Mouse (Mus musculus) CH12.LX (cell line): ENCODE measurements around the gene Ccdc130. TPM values are rescaled to one million over a fixed set of nuclear protein-coding genes. Genes with fewer than 3 reads are reported as not detected.

Source experiments
- DNase-seq: peaks from one replicate; pipeline ENCODE4 v3.0.0-alpha.2; 2013; ENCODE audit errors: extremely low read depth
- H3K27ac ChIP-seq: 2 replicates; pipeline ENCODE4 v1.5.1; 2012; ENCODE audit warnings: low read depth, mild to moderate bottlenecking, control low read depth, moderate library complexity; ENCODE audit not compliant: insufficient read depth
- H3K27me3 ChIP-seq: replicated peaks from 2 replicates; pipeline ENCODE3; 2012; ENCODE audit warnings: inconsistent platforms
- H3K36me3 ChIP-seq, 2 experiments: replicated peaks in 1 of 2; 2 replicates each; pipeline versions ENCODE3 to v1.6.1; 2012; ENCODE audit warnings: inconsistent platforms in 1 of 2, low read length in 1 of 2, mild to moderate bottlenecking in 1 of 2, mixed read lengths in 1 of 2, moderate library complexity in 1 of 2; ENCODE audit not compliant: control insufficient read depth in 1 of 2, insufficient read depth in 1 of 2
- H3K4me1 ChIP-seq, 2 experiments: 2 replicates each; pipeline ENCODE4 v1.6.1; 2012; ENCODE audit warnings: inconsistent platforms in 1 of 2, moderate library complexity in 1 of 2; ENCODE audit not compliant: insufficient read depth in 2 of 2, control insufficient read depth in 1 of 2
- H3K4me2 ChIP-seq: 2 replicates; pipeline ENCODE4 v1.6.1; 2012; ENCODE audit warnings: low read depth, mild to moderate bottlenecking, control low read depth; ENCODE audit not compliant: poor library complexity, insufficient read depth, severe bottlenecking
- H3K4me3 ChIP-seq, 3 experiments: fragments of 150-350 bp in 1 of 3; sonication (generic) in 1 of 3; replicated peaks in 1 of 3; 2 replicates each; pipeline versions ENCODE3 to v1.5.1; 2011 to 2012; ENCODE audit warnings: low read depth in 2 of 3, low read length in 2 of 3, mild to moderate bottlenecking in 2 of 3, moderate library complexity in 2 of 3, control low read depth in 1 of 3, improper control_type of control experiment in 1 of 3, inconsistent platforms in 1 of 3, mixed read lengths in 1 of 3; ENCODE audit not compliant: poor library complexity in 1 of 3
- H3K79me2 ChIP-seq: replicated peaks from 2 replicates; pipeline ENCODE4 v1.6.1; 2012; ENCODE audit warnings: mild to moderate bottlenecking, moderate library complexity; ENCODE audit not compliant: control insufficient read depth, poor library complexity, insufficient read depth, severe bottlenecking; ENCODE audit errors: extremely low read depth
- H3K9ac ChIP-seq: 2 replicates; pipeline ENCODE4 v1.6.1; 2012; ENCODE audit warnings: low read depth, mild to moderate bottlenecking, control low read depth, moderate library complexity; ENCODE audit not compliant: insufficient read depth
- H3K9me3 ChIP-seq: replicated peaks from 2 replicates; pipeline ENCODE3; 2012; ENCODE audit warnings: low read length, inconsistent platforms, mixed read lengths
- BHLHE40 ChIP-seq: IDR thresholded peaks from 2 replicates; pipeline ENCODE4 v1.6.1; 2011; ENCODE audit warnings: mild to moderate bottlenecking, low read depth, low read length, improper control_type of control experiment
- CHD2 ChIP-seq: IDR thresholded peaks from 2 replicates; pipeline ENCODE4 v1.6.1; 2011; ENCODE audit warnings: low read length, improper control_type of control experiment
- ELF1 ChIP-seq: IDR thresholded peaks from 2 replicates; pipeline ENCODE4 v1.6.1; 2014; ENCODE audit warnings: low read depth, mild to moderate bottlenecking, inconsistent platforms, low read length, improper control_type of control experiment
- EP300 ChIP-seq: IDR thresholded peaks from 2 replicates; pipeline ENCODE4 v1.6.1; 2011; ENCODE audit warnings: low read length, improper control_type of control experiment
- GABPA ChIP-seq: IDR thresholded peaks from 2 replicates; pipeline ENCODE4 v1.6.1; 2012; ENCODE audit warnings: low read depth, low read length, improper control_type of control experiment, inconsistent platforms; ENCODE audit not compliant: insufficient replicate concordance
- HCFC1 ChIP-seq: IDR thresholded peaks from 2 replicates; pipeline ENCODE4 v1.6.1; 2012; ENCODE audit warnings: low read depth, mild to moderate bottlenecking, inconsistent platforms, low read length, improper control_type of control experiment
- IRF4 ChIP-seq: IDR thresholded peaks from 2 replicates; pipeline ENCODE4 v1.6.1; 2014; ENCODE audit warnings: low read depth, mild to moderate bottlenecking, inconsistent platforms, low read length, improper control_type of control experiment
- JUND ChIP-seq: conservative IDR thresholded peaks from 2 replicates; pipeline ENCODE4 v1.6.1; 2011; ENCODE audit warnings: low read depth, low read length, improper control_type of control experiment
- KAT2A ChIP-seq: IDR thresholded peaks from 2 replicates; pipeline ENCODE4 v1.6.1; 2012; ENCODE audit warnings: low read length, improper control_type of control experiment, inconsistent platforms; ENCODE audit not compliant: insufficient replicate concordance
- MAFK ChIP-seq: IDR thresholded peaks from 2 replicates; pipeline ENCODE4 v1.6.1; 2011; ENCODE audit warnings: low read length, improper control_type of control experiment; ENCODE audit not compliant: insufficient replicate concordance
- MAZ ChIP-seq: IDR thresholded peaks from 2 replicates; pipeline ENCODE4 v1.6.1; 2012; ENCODE audit warnings: low read depth, mild to moderate bottlenecking, inconsistent platforms, low read length, improper control_type of control experiment, moderate library complexity
- MEF2A ChIP-seq: IDR thresholded peaks from 2 replicates; pipeline ENCODE4 v1.6.1; 2014; ENCODE audit warnings: low read depth, mild to moderate bottlenecking, inconsistent platforms, low read length, improper control_type of control experiment, borderline replicate concordance
- MXI1 ChIP-seq: IDR thresholded peaks from 2 replicates; pipeline ENCODE4 v1.6.1; 2011; ENCODE audit warnings: mild to moderate bottlenecking, low read depth, low read length, improper control_type of control experiment
- NELFE ChIP-seq: IDR thresholded peaks from 2 replicates; pipeline ENCODE4 v1.6.1; 2011; ENCODE audit warnings: low read depth, low read length, improper control_type of control experiment
- NRF1 ChIP-seq: IDR thresholded peaks from 2 replicates; pipeline ENCODE4 v1.6.1; 2014; ENCODE audit warnings: low read depth, mild to moderate bottlenecking, inconsistent platforms, low read length, improper control_type of control experiment, moderate library complexity
- PAX5 ChIP-seq: IDR thresholded peaks from 2 replicates; pipeline ENCODE4 v1.6.1; 2012; ENCODE audit warnings: low read length, inconsistent platforms, mixed read lengths
- POLR2A ChIP-seq: IDR thresholded peaks from 2 replicates; pipeline ENCODE4 v1.6.1; 2011; ENCODE audit warnings: low read depth, mild to moderate bottlenecking, improper control_type of control experiment, low read length
- SIN3A ChIP-seq: IDR thresholded peaks from 2 replicates; pipeline ENCODE4 v1.6.1; 2012; ENCODE audit warnings: low read length, improper control_type of control experiment, inconsistent platforms
- SMC3 ChIP-seq: IDR thresholded peaks from 2 replicates; pipeline ENCODE4 v1.6.1; 2011; ENCODE audit warnings: low read depth, low read length, improper control_type of control experiment
- TBP ChIP-seq: conservative IDR thresholded peaks from 2 replicates; pipeline ENCODE4 v1.6.1; 2011; ENCODE audit warnings: low read depth, low read length, improper control_type of control experiment
- TCF12 ChIP-seq: IDR thresholded peaks from 2 replicates; pipeline ENCODE4 v1.6.1; 2014; ENCODE audit warnings: low read depth, mild to moderate bottlenecking, inconsistent platforms, low read length, improper control_type of control experiment
- USF1 ChIP-seq: IDR thresholded peaks from 2 replicates; pipeline ENCODE4 v1.6.1; 2014; ENCODE audit warnings: low read depth, mild to moderate bottlenecking, inconsistent platforms, low read length, improper control_type of control experiment
- USF2 ChIP-seq: conservative IDR thresholded peaks from 2 replicates; pipeline ENCODE4 v1.6.1; 2011; ENCODE audit warnings: low read depth, low read length, improper control_type of control experiment
- ZKSCAN1 ChIP-seq: IDR thresholded peaks from 2 replicates; pipeline ENCODE4 v1.6.1; 2012; ENCODE audit warnings: low read depth, inconsistent platforms, low read length, improper control_type of control experiment, borderline replicate concordance
- ZMIZ1 ChIP-seq: IDR thresholded peaks from 2 replicates; pipeline ENCODE4 v1.6.1; 2012; ENCODE audit warnings: low read depth, mild to moderate bottlenecking, inconsistent platforms, low read length, improper control_type of control experiment
- ZNF384 ChIP-seq: IDR thresholded peaks from 2 replicates; pipeline ENCODE4 v1.6.1; 2012; ENCODE audit warnings: low read depth, low read length, improper control_type of control experiment, inconsistent platforms
- dilution Hi-C: fragments of 300-500 bp; cut with MboI; formaldehyde crosslinking; loops from 2 replicates; pipeline ENCODE4 v1.14.3; 2020; ENCODE audit warnings: low sequenced_read_pairs; ENCODE audit not compliant: extremely low pct_unique_long_range_greater_than_20kb, extremely low pct_ligation_motif_present
- in situ Hi-C: fragments of 300-500 bp; cut with MboI; formaldehyde crosslinking; loops from 3 replicates; pipeline ENCODE4 v1.14.3; 2019; ENCODE audit warnings: low sequenced_read_pairs, low pct_ligation_motif_present, low pct_unique_long_range_greater_than_20kb, mixed read lengths
- polyA plus RNA-seq: library from polyadenylated mRNA; unstranded; fragments of >175 nt; gene quantifications from 2 replicates; pipeline ENCODE4 v1.2.1, GENCODE M21; 2012; ENCODE audit warnings: low read depth; ENCODE audit not compliant: insufficient read length
- total RNA-seq, 2 experiments: library from RNA; depleted of rRNA; stranded (reverse); fragments of 300-350 nt in 1 of 2; fragments of >200 nt in 1 of 2; gene quantifications; 2 replicates each; pipeline ENCODE4 v1.2.3; 2012 to 2014

Gene Ccdc130
- total and polyA plus RNA-seq, 3 experiments = 5.7 to 13.0 (median 7.8) TPM

DNA sequence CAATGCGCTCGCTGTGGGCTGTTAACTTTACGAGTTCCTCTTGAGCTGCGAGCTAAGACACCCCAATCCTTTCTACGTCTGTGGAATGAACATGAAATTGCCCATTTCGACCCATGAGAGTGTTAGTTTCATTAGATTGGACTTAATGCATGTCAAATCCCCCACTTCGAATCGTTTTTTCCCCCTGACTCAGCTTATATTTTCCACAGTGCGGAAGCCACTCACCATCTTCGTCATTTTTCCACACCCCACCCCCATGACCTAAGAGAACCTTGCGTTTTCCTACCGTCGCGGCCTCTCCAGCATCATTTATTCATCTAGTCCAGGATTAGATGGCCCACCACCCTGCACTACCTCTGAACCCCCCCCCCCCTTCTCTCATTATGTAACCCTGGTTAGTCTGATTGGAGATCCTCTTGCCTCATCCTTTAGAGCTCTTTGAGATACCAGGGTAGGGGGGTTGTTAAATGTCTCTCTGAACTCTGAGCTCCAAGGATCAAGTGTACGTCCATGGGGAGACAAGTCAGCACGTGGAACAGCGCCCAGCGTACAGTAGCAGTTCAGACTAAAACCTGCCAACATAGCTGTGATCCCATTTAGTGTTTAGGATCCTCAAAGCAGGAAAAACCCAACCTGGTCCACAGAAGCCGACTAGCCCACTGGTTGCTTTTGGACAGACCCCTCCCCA lies 32.5 kb downstream of the Ccdc130 start:
- dilution Hi-C loops = no loop called here

DNA sequence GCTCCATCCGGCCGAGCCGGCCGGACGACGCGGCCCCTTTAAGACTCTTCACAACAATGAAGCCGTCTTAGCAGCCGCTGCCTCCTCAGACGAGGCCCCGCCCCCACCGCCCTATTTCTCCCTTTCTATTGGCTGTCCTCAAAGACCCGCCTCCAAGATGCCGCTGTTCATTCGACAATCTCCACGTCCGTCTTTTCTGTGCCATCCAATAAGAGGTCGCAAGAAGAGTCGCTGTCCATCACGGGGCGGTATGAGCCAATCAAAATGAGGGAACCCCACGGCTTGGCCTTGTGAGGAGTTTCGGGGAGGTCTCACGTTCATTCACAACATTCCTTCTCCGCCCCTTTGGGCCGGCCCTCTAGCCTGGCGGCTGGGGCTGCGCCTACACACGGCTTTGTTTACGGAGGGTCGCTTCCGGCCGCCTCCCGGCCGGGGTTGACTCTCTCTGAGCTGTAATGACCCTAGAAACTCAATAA lies 33.1 kb downstream of the Ccdc130 start, which contains the start of gene Zswim4:
Zswim4 (minus strand) TSS at position 58 of the 476 bp plus-strand sequence.
- Histone ChIP-seq H3K27ac (no peak within 1 kb of the TSS), H3K9me3 (no peaks in the 10 kb centered on the region), H3K36me3 (peaks cover 3 to 28% of the 10 kb centered on the region in 2 experiments), H3K79me2 (no peaks in the 10 kb centered on the region), H3K4me1 (peaks cover 5 to 37% of the 10 kb centered on the region in 2 experiments; a peak in 2 of 4 replicates), H3K27me3 (no peaks in the 10 kb centered on the region), H3K9ac (peak within 1 kb of the TSS; percentile 91), H3K4me3 (peak within 1 kb of the TSS; percentile 63 to 86 (median 74)), H3K4me2 (peak within 1 kb of the TSS; percentile 82)
- in situ Hi-C loops = loop anchor here (10.0 kb wide), 1 partner anchor 48 kb away; no protein-coding TSS in a partner anchor
- DNase-seq = peak; percentile 99
- dilution Hi-C loops = no loop called here
- TF ChIP-seq TCF12 (peak; percentile 89), ZMIZ1 (0 out of 2 replicates have a peak, but pooled peaks have one; percentile 19), TBP (0 out of 2 replicates have a peak, but pooled peaks have one; percentile 63), MXI1 (peak; percentile 81), GABPA (no peak), HCFC1 (peak; percentile 53), BHLHE40 (0 out of 2 replicates have a peak, but pooled peaks have one; percentile 4), CHD2 (peak; percentile 98), MAZ (0 out of 2 replicates have a peak, but pooled peaks have one; percentile 21), SMC3 (no peak), USF2 (peak; percentile 67), PAX5 (no peak), EP300 (no peak), POLR2A (peak; percentile 62), ZNF384 (no peak), SIN3A (peak; percentile 94), MAFK (no peak), NRF1 (peak; percentile 54), USF1 (peak; percentile 79), IRF4 (no peak), NELFE (peak; percentile 60; the same call in 1 of the 2 replicates), JUND (no peak), ELF1 (peak; percentile 21; the same call in 1 of the 2 replicates), MEF2A (no peak), KAT2A (0 out of 2 replicates have a peak, but pooled peaks have one; percentile 44)

More for the DNA sequence above, 32.5 kb downstream of the Ccdc130 start:
- Histone ChIP-seq H3K27ac (no peak overlapping the region), H3K9me3 (no peaks in the 10 kb centered on the region), H3K79me2 (no peaks in the 10 kb centered on the region), H3K4me3 (peak overlapping the region; percentile 44 to 74 (median 65)), H3K4me2 (peak overlapping the region; percentile 82), H3K27me3 (no peaks in the 10 kb centered on the region), H3K4me1 (peaks cover 5 to 32% of the 10 kb centered on the region in 2 experiments; a peak in 2 of 4 replicates), H3K9ac (peak overlapping the region; percentile 53)
- in situ Hi-C loops = loop anchor here (10.0 kb wide), 1 partner anchor 47 kb away; no protein-coding TSS in a partner anchor
- DNase-seq = peak; percentile 37
- TF ChIP-seq MAFK = peak; percentile 78
- no peak for TF ChIP-seq TCF12
- TF ChIP-seq IRF4 = 0 out of 2 replicates have a peak, but pooled peaks have one; percentile 5
- no peak; the same call in 1 of the 2 replicates for TF ChIP-seq MXI1
- TF ChIP-seq ZKSCAN1 = no peak
- peak; percentile 34 for TF ChIP-seq ELF1
- no peak for TF ChIP-seq TBP
- TF ChIP-seq, all 38 proteins: peak for 3
- H3K36me3 ChIP-seq = peaks cover 3 to 24% of the 10 kb centered on the region in 2 experiments
